Mouse (Mus musculus) cerebellum, adult 2 months (tissue): ENCODE results near the gene Znhit2.

Experiments
- CTCF ChIP-seq: fragments of 200-500 bp; IDR thresholded peaks from 2 replicates; pipeline ENCODE4 v1.5.1; 2011; ENCODE audit warnings: low read depth, mild to moderate bottlenecking, control low read depth, low read length, moderate library complexity, borderline replicate concordance; ENCODE audit not compliant: insufficient read depth
- POLR2A ChIP-seq: fragments of 200-500 bp; IDR thresholded peaks from 2 replicates; pipeline ENCODE4 v1.6.1; 2011; ENCODE audit warnings: low read length, control low read depth, borderline replicate concordance; ENCODE audit not compliant: insufficient read depth

- no peak for TF ChIP-seq POLR2A
- TF ChIP-seq CTCF: no peak
Measured at GRCm38 (mm10) chr19:6061641-6062302, 780 bp downstream of the Znhit2 start.
